Mouse (Mus musculus) embryo, embryonic 11.5 days (tissue): ENCODE results near the gene Kxd1.

Source experiments
- DNase-seq: peaks from one replicate; pipeline ENCODE4 v3.0.0-alpha.2; 2012; ENCODE audit warnings: low read depth, low spot score

Kxd1 gene

DNA sequence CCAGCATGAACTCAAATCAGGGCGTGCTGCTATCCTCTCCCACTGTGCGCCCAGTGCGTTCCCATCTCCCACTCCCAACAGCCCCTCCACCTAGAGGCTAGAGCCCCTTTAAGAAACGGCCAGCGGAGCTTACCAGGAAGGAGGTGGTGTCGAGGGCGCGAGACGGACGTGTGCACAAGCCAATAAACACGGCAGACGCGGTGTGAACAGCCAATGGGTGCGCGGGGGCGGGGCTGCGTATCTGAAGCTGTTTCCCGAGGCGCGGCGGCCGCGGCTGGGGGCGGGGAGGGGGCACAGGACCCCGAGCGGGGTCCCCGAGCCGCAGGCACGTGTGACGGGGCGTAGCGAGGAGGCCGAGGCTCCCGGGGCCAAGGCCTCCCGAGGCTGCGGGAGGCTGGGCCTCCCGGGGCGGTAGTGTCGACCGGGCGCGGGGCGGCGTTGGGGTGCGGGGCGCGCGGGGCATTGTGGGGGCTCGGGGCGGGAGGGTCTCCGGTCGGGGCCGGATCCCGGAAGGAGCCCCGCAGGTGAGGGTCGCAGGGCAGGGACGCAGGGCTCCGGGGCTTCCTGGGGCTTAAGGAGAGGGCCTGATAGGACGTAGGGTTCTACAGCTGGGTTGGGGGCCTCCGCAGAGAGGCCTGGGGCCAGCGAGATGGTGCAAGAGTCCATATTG is at the start of gene Kxd1, which contains the start of gene Fkbp8:
TSS of gene Kxd1 (minus strand) at position 445 of the 670 bp plus-strand sequence.
TSS of gene Fkbp8 (plus strand) at position 213 of the 670 bp plus-strand sequence.
- peak; percentile 92 for DNase-seq

DNA sequence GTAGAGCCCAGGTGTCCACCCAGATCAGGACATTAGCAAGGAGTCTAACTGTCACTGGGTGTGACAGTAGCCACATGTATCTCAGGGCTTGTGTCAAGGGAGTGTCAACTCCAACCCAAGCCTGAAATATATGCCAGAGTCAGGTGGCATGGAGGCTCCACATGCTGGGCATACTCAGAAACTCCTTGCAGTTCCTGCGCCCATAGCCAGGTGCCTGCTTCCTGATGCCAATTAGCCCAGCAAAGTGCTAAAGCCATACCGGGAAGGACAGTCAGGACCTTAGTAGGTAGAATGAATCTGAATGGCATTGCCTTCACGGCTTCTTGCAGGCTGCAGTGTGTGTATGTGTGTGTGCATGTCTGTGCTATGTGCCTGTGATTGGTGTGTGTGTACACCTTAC is 49.5 kb upstream of the Kxd1 start:
- DNase-seq, result no peak

DNA sequence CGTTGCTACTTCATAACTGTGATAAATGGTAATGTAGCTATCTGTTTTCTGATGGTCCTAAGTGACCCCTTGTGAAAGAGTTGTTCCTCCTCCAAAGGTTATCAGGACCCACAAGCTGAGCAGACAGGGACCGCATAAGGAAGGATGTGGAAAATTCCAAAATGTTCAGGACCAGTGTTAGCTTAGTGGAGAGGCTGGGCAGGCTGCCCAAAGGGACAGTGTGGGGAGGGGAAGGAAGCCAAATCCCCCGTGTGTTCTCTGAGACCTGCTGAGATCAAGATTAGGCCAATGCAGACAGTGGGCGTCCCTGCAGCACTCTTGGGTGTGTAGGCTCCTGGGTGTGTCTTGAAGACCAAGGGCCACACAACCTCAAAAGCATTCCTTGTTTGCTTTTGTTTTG is 47.2 kb upstream of the Kxd1 start:
- no peak for DNase-seq

DNA sequence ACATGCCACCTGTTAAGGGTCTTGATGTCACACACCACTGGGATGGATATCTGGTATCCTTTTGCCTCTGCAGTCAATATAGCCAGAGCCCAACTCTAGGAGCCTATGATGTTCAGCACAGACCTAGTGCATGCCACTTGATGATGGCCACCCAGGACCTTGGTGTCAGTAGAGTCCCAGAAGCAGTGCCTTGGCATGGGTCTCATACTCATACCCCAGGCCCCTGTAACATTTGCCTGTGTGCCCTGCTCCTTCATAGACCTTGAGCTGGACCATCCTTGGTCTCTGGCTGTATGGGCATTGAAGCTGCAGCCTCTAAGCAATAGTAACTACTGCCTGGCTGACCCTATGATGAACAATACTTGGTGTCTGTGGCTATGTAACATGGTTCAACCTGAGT is 46.5 kb upstream of the Kxd1 start:
- DNase-seq, result no peak

DNA sequence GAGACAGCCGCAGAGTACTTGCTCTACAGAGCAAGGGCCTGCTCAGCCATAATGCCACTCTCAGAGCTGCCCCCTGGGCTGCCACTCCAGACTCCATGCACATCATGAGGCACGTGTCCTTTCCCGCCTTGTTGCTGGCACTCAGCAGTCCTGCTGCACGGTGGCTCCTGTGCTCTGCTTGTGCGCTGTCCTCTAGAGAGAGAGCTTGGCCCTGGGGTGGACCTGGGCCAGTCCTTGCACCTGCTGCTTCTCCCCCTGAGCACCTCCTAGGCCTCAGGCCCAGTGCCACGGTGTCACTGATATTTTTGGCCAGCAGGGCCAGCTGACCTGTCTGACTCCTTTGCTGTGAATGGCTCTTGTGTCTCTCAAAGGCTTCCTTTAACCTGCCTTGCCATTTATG is 43.2 kb upstream of the Kxd1 start:
- DNase-seq, result no peak

DNA sequence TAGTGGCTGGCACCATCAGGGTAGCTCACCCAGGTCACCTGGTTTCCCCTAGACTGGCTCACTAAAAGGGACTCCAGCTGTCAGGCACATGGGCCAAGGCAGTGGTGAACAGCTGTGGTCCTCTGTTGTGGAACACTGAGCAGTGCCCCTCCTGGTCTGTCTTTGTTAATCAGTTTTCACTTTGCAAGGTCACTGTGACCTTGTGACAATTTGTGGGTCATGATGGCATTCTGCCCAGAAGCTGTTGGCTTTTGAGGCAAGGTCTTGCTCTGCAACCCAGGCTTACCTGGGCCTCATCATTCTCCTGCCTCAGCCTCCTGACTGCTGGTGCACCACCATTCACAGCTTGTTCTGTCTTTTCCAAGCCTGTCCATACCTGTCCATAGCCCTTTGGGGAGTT is 42.6 kb upstream of the Kxd1 start:
- DNase-seq, result no peak

DNA sequence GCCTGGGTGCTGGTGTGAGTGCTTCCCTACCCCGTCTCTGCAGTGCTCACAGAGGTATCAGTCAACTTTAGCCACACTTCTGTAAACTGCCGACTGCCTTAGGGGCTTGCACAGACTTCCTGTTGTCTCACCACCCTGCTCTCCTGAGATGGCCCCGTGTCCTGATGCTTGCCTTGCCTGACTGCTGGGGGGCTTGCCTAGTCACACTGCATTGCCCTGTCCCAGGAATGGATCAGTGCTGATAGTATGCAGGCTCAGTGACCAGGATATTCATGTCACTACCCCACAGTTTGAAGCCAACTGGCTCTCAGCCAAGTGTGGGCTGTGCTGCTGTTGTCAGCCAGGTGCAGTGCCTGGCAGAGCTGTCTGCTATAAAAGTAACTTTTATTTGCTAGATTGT is 37.8 kb upstream of the Kxd1 start:
- DNase-seq, result no peak

DNA sequence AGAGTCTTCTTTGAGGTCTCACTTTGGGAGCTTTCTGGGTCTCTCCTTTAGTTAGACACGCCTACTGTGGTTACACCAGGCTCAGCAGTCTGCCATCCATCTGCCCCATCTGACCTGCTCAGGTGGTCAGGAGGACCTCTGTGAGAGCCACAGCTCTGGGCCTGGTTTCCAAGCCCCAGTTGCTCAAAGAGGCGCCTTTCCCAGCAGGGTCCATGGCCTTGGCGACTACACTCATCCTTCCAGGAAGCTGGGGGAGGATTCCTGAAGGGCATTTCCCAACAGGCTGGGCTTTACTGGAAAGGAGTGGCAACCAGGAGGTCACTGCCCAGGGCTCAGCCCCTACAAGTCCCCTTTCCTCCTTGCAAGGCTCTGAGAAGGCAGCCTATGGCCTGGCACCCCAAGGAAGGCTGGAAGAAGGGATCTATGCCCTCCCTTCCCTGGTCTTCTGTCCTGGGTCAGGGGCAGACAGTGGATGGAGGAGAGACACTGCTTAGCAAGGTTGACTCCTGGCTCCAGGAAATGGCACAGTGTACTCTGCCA is 37.0 kb upstream of the Kxd1 start:
- no peak for DNase-seq

DNA sequence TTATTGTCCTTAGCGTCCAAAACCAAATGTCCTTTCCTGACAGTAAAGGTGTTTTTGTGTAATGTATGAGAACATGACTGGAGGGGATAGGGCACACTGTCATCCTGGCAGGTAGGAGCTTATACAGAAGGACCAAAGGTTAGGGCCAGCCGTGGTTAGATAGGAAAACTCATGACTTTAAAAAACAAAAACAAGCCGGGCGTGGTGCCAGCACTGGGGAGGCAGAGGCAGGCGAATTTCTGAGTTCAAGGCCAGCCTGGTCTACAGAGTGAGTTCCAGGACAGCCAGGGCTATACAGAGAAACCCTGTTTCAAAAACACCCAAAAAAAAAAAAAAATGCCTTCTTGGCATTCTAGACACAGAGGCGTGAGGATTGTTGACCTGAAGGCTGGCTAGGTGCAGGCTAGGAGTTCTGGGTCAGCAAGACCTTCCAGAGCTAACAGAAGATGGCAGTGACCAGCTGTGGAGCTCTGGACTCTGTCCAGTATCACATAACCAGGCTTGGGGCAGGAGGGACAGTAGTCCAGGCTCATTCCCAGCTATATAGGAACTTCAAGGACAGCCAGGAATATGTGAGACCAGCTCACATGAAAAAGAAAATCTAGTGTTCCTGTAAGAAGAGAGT is 36.1 kb upstream of the Kxd1 start:
- DNase-seq, result no peak

DNA sequence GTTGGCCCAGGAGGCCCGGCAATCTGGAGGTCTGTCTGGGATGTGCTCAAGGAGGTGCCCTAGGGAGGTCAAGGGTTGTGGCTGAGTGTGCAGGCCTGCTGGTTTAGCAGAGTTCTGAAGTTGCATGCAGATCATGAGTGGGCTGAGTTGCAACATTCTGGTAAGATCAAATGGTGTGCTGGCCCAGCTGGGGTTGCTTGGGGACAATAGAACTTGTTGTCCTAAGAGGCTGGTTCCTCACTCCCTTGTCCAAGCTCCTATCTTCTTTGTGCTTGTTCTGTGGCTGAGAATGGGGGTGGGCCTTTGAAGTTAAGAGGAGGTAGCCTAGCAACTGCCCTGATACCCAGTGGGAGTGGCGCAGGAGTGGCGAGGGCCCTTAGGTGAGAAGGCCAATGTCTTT is 35.0 kb upstream of the Kxd1 start:
- no peak for DNase-seq

DNA sequence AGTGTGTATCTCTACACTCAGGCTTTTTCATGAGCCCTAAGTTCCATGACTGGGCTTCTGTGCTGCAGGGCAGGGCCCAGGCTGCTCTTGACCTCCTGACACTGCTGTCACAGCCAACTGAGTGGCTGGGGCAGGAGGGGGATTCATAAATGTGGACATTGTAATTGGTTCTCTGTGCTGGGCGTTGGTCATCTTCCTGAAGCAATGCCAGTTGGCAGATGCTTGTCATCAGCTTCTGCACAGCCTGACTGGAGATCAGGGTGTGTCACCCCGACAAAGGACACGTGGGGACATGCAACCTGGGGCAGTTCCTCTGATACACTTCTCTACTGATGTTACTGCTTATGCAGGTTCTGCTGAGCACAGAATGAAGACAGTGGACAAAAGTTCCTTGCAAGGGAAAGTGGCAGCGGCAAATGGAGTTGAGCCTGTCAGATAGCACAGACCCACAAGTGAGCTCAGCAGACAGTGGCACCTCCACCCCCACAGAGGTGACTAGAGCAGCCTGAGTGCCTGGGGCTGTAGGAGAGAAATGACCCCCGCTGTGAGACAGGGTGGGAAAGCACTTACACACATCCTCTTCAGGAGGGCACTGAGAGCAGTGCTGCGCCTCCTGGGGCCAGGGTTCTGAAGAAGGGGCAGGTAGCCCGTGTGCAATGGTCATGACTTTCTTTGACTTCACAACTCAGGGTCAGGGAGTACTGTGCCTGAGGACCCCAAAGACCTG is 34.2 kb upstream of the Kxd1 start:
- DNase-seq, result no peak

DNA sequence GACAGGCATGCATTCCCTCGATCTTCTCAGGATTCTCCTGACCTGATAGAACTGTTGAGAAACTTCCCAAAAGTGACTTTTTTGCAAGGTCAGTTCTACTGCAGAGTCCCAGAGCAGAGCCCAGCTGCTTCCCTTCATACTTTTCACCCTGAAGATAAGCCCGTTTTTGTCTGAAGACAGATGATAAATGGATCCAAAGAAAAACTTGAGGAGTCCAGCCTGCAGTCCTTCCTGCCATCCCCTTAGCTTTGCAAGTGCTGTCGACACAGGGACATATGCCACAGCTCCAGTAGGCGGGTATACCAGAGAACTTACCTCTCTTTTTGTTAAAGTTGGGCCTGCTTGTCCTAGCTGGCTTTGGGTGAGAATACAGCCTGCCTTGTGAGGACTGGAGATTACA is 33.6 kb upstream of the Kxd1 start:
- no peak for DNase-seq

DNA sequence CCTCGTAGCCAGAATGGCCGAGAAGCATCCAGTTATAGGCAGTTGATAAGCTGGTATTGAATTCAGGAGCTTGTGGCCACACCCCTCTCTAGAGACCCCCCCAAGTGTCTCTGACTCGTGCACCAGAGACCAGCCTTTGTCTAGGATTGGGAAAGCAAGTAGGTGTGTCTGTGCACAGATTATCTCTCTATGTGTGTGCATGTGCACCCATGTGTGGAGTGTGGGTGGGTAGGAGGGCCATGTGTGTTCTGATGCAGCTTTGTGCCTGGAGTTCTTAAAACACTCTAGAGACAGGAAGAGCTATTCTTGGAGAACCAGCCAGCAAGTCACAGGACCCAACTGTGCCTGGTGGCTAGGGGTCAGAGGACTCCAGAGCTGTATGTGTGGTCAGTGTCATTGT is 32.8 kb upstream of the Kxd1 start:
- DNase-seq, result no peak

DNA sequence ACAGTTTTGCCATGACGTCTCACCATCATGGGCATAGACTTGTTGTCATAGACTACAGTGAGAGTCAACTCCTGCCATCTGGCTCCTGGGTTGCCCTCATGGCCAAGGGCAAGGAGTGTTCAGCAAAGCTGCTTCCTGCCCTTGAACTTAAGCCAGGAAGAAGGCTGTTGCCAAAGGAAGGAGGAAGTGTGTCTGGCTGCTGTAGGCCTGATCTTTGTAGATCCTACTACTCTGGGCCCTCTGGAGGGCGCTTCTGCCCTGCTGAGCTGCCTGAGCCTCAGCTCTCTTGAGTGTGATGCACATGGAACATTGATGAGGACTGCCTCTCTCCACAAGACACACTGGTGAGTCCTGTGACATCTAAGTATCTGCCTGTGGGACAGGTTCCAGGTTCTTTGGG is 32.3 kb upstream of the Kxd1 start:
- DNase-seq, result no peak

DNA sequence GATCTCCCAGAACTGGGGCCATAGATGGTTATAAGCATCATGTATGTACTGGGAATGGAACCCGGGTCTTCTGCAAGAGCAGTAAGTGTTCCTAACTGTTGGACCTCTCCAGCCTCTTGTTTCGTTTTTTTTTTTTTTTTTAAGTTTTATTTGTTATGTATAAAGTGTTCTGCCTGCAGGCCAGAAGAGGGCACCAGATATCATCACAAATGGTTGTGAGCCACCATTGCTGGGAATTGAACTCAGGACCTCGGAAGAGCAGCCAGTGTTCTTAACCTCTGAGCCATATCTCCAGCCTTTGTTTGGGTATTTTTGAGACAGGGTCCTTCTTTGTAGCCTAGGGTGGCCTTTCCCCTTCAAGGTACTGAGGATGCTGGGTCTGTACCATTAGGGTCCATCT is 31.2 kb upstream of the Kxd1 start:
- no peak for DNase-seq

DNA sequence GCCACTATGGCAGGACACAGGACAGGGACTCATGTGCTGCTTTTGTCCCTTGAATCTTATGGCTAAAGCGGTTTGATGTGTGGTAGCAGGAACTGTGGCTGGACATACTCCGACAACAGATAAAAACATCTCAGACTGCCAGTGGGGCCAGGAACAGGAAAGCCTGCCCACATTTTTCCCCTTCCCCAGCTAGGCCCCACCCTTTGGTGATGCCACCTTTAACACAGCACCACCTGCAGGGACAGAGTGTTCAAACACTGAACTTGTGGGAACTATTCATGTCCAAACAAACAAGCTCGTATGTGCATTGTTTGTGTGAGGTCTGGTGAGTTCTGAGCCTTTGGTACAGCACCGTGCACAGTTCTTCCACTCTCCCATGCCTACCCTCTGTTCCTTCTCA is 30.6 kb upstream of the Kxd1 start:
- DNase-seq, result no peak

DNA sequence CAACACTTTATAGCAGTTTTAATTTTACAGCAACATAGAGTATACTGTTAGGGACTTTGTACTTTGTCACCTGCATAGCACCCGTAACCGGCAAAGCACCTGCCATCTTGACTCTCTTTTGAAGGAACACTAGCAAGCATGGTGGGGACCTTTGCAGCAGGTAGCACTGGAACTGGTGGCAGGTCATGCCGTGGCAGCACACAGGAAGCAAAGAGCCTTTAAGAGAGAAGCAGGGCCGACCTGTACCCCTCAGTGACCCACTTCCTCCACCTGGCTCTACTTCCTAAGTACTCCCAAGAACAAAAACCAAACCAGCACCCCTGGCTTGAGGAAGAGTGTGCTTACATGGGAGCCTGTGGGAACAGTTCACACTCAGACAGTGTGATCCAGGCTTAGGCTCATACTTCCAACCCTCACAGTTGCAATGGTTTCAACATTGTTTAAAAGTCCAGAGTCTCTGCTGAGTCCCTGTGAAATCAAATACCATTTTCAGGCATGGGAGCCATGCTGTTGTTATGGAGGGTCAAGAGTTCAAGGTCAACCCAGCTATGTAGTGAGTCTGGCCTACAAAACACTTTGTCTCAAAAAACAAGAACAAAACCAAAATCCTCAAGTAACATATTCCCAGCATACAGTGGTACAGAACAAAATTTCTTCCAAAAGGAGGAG is 27.5 kb upstream of the Kxd1 start:
- no peak for DNase-seq

DNA sequence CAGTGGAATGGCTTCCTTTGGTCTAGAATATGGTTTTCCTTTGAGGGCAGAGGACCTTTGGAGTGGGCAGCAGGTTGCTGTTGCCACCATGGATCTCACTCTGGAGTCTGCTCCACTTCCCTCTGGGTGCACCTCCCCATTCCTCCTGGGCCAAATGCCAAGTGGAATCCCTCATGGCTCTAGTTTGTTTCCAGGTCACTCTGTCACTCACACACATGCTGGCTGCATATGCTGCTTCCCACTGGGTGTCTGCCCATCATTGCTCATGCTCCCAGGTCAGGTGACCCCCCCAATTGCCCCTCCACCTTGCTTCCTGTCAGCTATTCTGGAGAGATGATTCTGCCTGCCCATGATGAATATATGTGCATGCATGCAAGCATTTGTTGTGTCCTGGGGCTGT is 26.0 kb upstream of the Kxd1 start:
- no peak for DNase-seq

DNA sequence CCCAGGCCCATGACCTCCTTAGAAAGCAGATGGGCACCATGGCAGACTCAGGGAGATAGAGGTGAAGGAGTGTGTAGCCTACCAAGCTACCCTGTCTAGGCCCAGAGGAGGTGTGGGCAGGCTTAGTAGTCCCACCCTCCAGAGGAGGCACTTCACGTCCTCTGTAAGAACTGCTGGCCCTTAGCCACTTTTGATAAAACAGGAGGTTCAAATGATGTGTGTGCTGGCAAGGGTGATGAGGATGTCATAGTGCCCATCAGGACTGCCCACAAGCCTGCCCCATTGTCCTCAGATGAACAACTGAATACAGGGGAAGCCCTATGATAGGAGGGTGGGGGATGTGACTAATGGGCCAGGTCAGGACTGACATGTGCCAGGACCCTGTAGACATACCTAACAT is 25.1 kb upstream of the Kxd1 start:
- no peak for DNase-seq

DNA sequence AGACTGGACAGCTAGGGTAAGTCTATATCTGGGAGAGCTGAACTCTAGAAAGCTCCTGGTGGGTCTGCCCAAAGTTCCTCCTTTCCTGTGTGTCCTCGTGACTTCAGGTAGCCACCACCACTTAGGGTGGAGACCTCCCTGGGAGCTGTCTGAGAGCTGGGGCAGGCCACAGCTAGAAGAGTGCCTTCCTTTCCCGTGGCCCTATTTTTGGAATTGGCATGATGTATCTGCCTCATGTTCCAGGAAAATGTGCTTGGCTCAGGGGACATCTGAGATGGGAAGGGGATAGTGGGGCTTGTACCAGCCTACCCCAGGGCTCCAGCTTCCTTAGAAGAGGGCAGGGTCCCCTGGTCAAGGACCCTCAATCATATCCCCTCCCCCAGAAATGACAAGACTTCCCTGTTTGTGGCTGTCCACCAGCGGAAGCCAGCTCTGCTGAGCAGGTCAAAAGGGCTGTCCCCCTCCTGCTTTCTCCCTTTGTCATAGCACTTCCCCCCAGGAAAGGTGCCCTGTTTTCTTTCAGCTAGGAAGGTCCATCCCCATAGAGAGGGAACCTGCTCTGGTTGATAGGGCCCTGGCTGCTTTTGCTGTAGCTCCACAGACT is 23.9 kb upstream of the Kxd1 start:
- DNase-seq, result no peak

DNA sequence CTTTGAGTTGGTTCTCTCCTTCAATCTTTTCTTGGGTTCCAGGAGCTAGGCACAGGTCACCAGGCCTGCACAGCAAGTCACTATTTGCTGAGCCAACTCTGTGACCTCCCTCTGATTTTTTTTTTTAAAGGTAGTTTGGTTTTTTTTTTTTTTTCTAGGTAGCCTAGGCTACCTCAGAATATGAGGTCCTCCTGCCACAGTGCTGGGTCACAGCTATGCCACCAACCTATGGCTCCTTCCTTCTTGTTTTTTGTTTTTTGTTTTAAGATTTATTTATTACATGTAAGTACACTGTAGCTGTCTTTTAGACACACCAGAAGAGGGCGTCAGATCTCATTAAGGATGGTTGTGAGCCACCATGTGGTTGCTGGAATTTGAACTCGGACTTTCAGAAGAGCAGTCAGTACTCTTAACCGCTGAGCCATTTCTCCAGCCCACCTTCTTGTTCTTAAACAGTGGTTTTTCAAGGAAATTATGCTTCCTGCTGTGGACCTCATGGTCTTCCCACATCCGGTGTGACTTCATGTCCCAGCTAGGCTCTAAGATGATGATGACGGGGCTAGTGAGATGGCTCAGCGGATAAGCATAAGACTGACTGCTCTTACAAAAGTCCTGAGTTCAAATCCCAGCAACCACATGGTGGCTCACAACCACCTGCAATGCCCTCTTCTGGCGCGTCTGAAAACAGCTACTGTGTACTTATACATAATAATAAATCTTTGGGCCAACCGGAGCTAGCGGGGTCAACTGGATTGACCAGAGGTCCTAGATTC is 21.8 kb upstream of the Kxd1 start:
- no peak for DNase-seq
